Mouse (Mus musculus) CH12.LX (cell line): ENCODE data around the gene 2700097O09Rik. TPM values are rescaled to one million over a fixed set of nuclear protein-coding genes. Genes with fewer than 3 reads are reported as not detected.
A peak's percentile ranks its signal among the peaks of the same experiment; 100 is the strongest.

ENCODE experiments used
- DNase-seq: peaks from one replicate; pipeline ENCODE4 v3.0.0-alpha.2; 2013; ENCODE audit errors: extremely low read depth
- H3K27ac ChIP-seq: 2 replicates; pipeline ENCODE4 v1.5.1; 2012; ENCODE audit warnings: low read depth, mild to moderate bottlenecking, control low read depth, moderate library complexity; ENCODE audit not compliant: insufficient read depth
- H3K27me3 ChIP-seq: replicated peaks from 2 replicates; pipeline ENCODE3; 2012; ENCODE audit warnings: inconsistent platforms
- H3K36me3 ChIP-seq, 2 experiments: replicated peaks in 1 of 2; 2 replicates each; pipeline versions ENCODE3 to v1.6.1; 2012; ENCODE audit warnings: inconsistent platforms in 1 of 2, low read length in 1 of 2, mild to moderate bottlenecking in 1 of 2, mixed read lengths in 1 of 2, moderate library complexity in 1 of 2; ENCODE audit not compliant: control insufficient read depth in 1 of 2, insufficient read depth in 1 of 2
- H3K4me1 ChIP-seq, 2 experiments: 2 replicates each; pipeline ENCODE4 v1.6.1; 2012; ENCODE audit warnings: inconsistent platforms in 1 of 2, moderate library complexity in 1 of 2; ENCODE audit not compliant: insufficient read depth in 2 of 2, control insufficient read depth in 1 of 2
- H3K4me2 ChIP-seq: 2 replicates; pipeline ENCODE4 v1.6.1; 2012; ENCODE audit warnings: low read depth, mild to moderate bottlenecking, control low read depth; ENCODE audit not compliant: poor library complexity, insufficient read depth, severe bottlenecking
- H3K4me3 ChIP-seq, 3 experiments: fragments of 150-350 bp in 1 of 3; sonication (generic) in 1 of 3; replicated peaks in 1 of 3; 2 replicates each; pipeline versions ENCODE3 to v1.5.1; 2011 to 2012; ENCODE audit warnings: low read depth in 2 of 3, low read length in 2 of 3, mild to moderate bottlenecking in 2 of 3, moderate library complexity in 2 of 3, control low read depth in 1 of 3, improper control_type of control experiment in 1 of 3, inconsistent platforms in 1 of 3, mixed read lengths in 1 of 3; ENCODE audit not compliant: poor library complexity in 1 of 3
- H3K79me2 ChIP-seq: replicated peaks from 2 replicates; pipeline ENCODE4 v1.6.1; 2012; ENCODE audit warnings: mild to moderate bottlenecking, moderate library complexity; ENCODE audit not compliant: control insufficient read depth, poor library complexity, insufficient read depth, severe bottlenecking; ENCODE audit errors: extremely low read depth
- H3K9ac ChIP-seq: 2 replicates; pipeline ENCODE4 v1.6.1; 2012; ENCODE audit warnings: low read depth, mild to moderate bottlenecking, control low read depth, moderate library complexity; ENCODE audit not compliant: insufficient read depth
- H3K9me3 ChIP-seq: replicated peaks from 2 replicates; pipeline ENCODE3; 2012; ENCODE audit warnings: low read length, inconsistent platforms, mixed read lengths
- BHLHE40 ChIP-seq: IDR thresholded peaks from 2 replicates; pipeline ENCODE4 v1.6.1; 2011; ENCODE audit warnings: mild to moderate bottlenecking, low read depth, low read length, improper control_type of control experiment
- CHD2 ChIP-seq: IDR thresholded peaks from 2 replicates; pipeline ENCODE4 v1.6.1; 2011; ENCODE audit warnings: low read length, improper control_type of control experiment
- ELF1 ChIP-seq: IDR thresholded peaks from 2 replicates; pipeline ENCODE4 v1.6.1; 2014; ENCODE audit warnings: low read depth, mild to moderate bottlenecking, inconsistent platforms, low read length, improper control_type of control experiment
- EP300 ChIP-seq: IDR thresholded peaks from 2 replicates; pipeline ENCODE4 v1.6.1; 2011; ENCODE audit warnings: low read length, improper control_type of control experiment
- ETS1 ChIP-seq: conservative IDR thresholded peaks from 2 replicates; pipeline ENCODE4 v1.6.1; 2012; ENCODE audit warnings: low read depth, mild to moderate bottlenecking, inconsistent platforms, low read length, improper control_type of control experiment, moderate library complexity
- GABPA ChIP-seq: IDR thresholded peaks from 2 replicates; pipeline ENCODE4 v1.6.1; 2012; ENCODE audit warnings: low read depth, low read length, improper control_type of control experiment, inconsistent platforms; ENCODE audit not compliant: insufficient replicate concordance
- IRF4 ChIP-seq: IDR thresholded peaks from 2 replicates; pipeline ENCODE4 v1.6.1; 2014; ENCODE audit warnings: low read depth, mild to moderate bottlenecking, inconsistent platforms, low read length, improper control_type of control experiment
- MAFK ChIP-seq: IDR thresholded peaks from 2 replicates; pipeline ENCODE4 v1.6.1; 2011; ENCODE audit warnings: low read length, improper control_type of control experiment; ENCODE audit not compliant: insufficient replicate concordance
- MAX ChIP-seq: IDR thresholded peaks from 2 replicates; pipeline ENCODE4 v1.6.1; 2011; ENCODE audit warnings: low read length, improper control_type of control experiment
- MEF2A ChIP-seq: IDR thresholded peaks from 2 replicates; pipeline ENCODE4 v1.6.1; 2014; ENCODE audit warnings: low read depth, mild to moderate bottlenecking, inconsistent platforms, low read length, improper control_type of control experiment, borderline replicate concordance
- MXI1 ChIP-seq: IDR thresholded peaks from 2 replicates; pipeline ENCODE4 v1.6.1; 2011; ENCODE audit warnings: mild to moderate bottlenecking, low read depth, low read length, improper control_type of control experiment
- MYC ChIP-seq: IDR thresholded peaks from 2 replicates; pipeline ENCODE4 v1.6.1; 2011; ENCODE audit warnings: low read depth, mild to moderate bottlenecking, improper control_type of control experiment, low read length
- PAX5 ChIP-seq: IDR thresholded peaks from 2 replicates; pipeline ENCODE4 v1.6.1; 2012; ENCODE audit warnings: low read length, inconsistent platforms, mixed read lengths
- POLR2A ChIP-seq: IDR thresholded peaks from 2 replicates; pipeline ENCODE4 v1.6.1; 2011; ENCODE audit warnings: low read depth, mild to moderate bottlenecking, improper control_type of control experiment, low read length
- RAD21 ChIP-seq: IDR thresholded peaks from 2 replicates; pipeline ENCODE4 v1.6.1; 2011; ENCODE audit warnings: low read depth, mild to moderate bottlenecking, low read length, improper control_type of control experiment, moderate library complexity
- RCOR1 ChIP-seq: conservative IDR thresholded peaks from 2 replicates; pipeline ENCODE4 v1.6.1; 2012; ENCODE audit warnings: low read depth, mild to moderate bottlenecking, inconsistent platforms, low read length, improper control_type of control experiment
- SIN3A ChIP-seq: IDR thresholded peaks from 2 replicates; pipeline ENCODE4 v1.6.1; 2012; ENCODE audit warnings: low read length, improper control_type of control experiment, inconsistent platforms
- SMC3 ChIP-seq: IDR thresholded peaks from 2 replicates; pipeline ENCODE4 v1.6.1; 2011; ENCODE audit warnings: low read depth, low read length, improper control_type of control experiment
- TBP ChIP-seq: conservative IDR thresholded peaks from 2 replicates; pipeline ENCODE4 v1.6.1; 2011; ENCODE audit warnings: low read depth, low read length, improper control_type of control experiment
- USF1 ChIP-seq: IDR thresholded peaks from 2 replicates; pipeline ENCODE4 v1.6.1; 2014; ENCODE audit warnings: low read depth, mild to moderate bottlenecking, inconsistent platforms, low read length, improper control_type of control experiment
- ZNF384 ChIP-seq: IDR thresholded peaks from 2 replicates; pipeline ENCODE4 v1.6.1; 2012; ENCODE audit warnings: low read depth, low read length, improper control_type of control experiment, inconsistent platforms
- dilution Hi-C: fragments of 300-500 bp; cut with MboI; formaldehyde crosslinking; loops from 2 replicates; pipeline ENCODE4 v1.14.3; 2020; ENCODE audit warnings: low sequenced_read_pairs; ENCODE audit not compliant: extremely low pct_unique_long_range_greater_than_20kb, extremely low pct_ligation_motif_present
- in situ Hi-C: fragments of 300-500 bp; cut with MboI; formaldehyde crosslinking; loops from 3 replicates; pipeline ENCODE4 v1.14.3; 2019; ENCODE audit warnings: low sequenced_read_pairs, low pct_ligation_motif_present, low pct_unique_long_range_greater_than_20kb, mixed read lengths
- polyA plus RNA-seq: library from polyadenylated mRNA; unstranded; fragments of >175 nt; gene quantifications from 2 replicates; pipeline ENCODE4 v1.2.1, GENCODE M21; 2012; ENCODE audit warnings: low read depth; ENCODE audit not compliant: insufficient read length
- total RNA-seq, 2 experiments: library from RNA; depleted of rRNA; stranded (reverse); fragments of 300-350 nt in 1 of 2; fragments of >200 nt in 1 of 2; gene quantifications; 2 replicates each; pipeline ENCODE4 v1.2.3; 2012 to 2014

2700097O09Rik gene
- total and polyA plus RNA-seq, 3 experiments = 13.7 to 35.9 (median 14.8) TPM

GRCm38 (mm10) chr12:54998411-54998810 is 81.5 kb downstream of the 2700097O09Rik start:
- dilution Hi-C loops = no loop called here
- no peak for DNase-seq
- Histone ChIP-seq H3K4me3 (peak overlapping the region in 1 of 3 experiments; percentile 19), H3K4me1 (peaks cover 10 to 40% of the 10 kb centered on the region in 2 experiments), H3K4me2 (peak overlapping the region; percentile 33; the same call in 1 of the 2 replicates), H3K27ac (peak overlapping the region; percentile 64; the same call in 1 of the 2 replicates), H3K79me2 (no peaks in the 10 kb centered on the region)
- TF ChIP-seq MXI1 (no peak), TBP (0 out of 2 replicates have a peak, but pooled peaks have one; percentile 26), USF1 (peak; percentile 9; the same call in 1 of the 2 replicates), MAX (0 out of 2 replicates have a peak, but pooled peaks have one; percentile 32), RCOR1 (no peak), CHD2 (0 out of 2 replicates have a peak, but pooled peaks have one; percentile 29), ELF1 (0 out of 2 replicates have a peak, but pooled peaks have one; percentile 37), MAFK (0 out of 2 replicates have a peak, but pooled peaks have one; percentile 25), SMC3 (no peak), BHLHE40 (peak; percentile 52), MYC (peak; percentile 30; the same call in 1 of the 2 replicates), IRF4 (no peak), ETS1 (no peak)
- TF ChIP-seq, all 38 proteins: peak for 8
- no peaks in the 10 kb centered on the region for H3K9me3 ChIP-seq
- H3K9ac ChIP-seq = no peak overlapping the region
- H3K27me3 ChIP-seq = no peaks in the 10 kb centered on the region
- in situ Hi-C loops = no loop called here
- no peaks in the 10 kb centered on the region for H3K36me3 ChIP-seq

- Histone ChIP-seq H3K36me3 (no peaks in the 10 kb centered on the region), H3K9me3 (no peaks in the 10 kb centered on the region), H3K4me2 (peak overlapping the region; percentile 74)
- TF ChIP-seq PAX5 = no peak
- TF ChIP-seq GABPA = no peak
- TF ChIP-seq MEF2A = peak; percentile 80
- TF ChIP-seq MXI1 = peak; percentile 49; the same call in 1 of the 2 replicates
- 0 out of 2 replicates have a peak, but pooled peaks have one; percentile 7 for TF ChIP-seq ELF1
- peak; percentile 35; the same call in 1 of the 2 replicates for TF ChIP-seq SIN3A
- no peak; the same call in 1 of the 2 replicates for TF ChIP-seq RAD21
- TF ChIP-seq EP300 = peak; percentile 69
- TF ChIP-seq ZNF384 = peak; percentile 93
- TF ChIP-seq POLR2A = no peak
- peak; percentile 76 for TF ChIP-seq IRF4
- peak; percentile 76; the same call in 1 of the 2 replicates for TF ChIP-seq MYC
- TF ChIP-seq, all 38 proteins: peak for 8
- Histone ChIP-seq H3K9ac (peak overlapping the region; percentile 42; the same call in 1 of the 2 replicates), H3K79me2 (no peaks in the 10 kb centered on the region), H3K4me1 (peaks cover 10 to 50% of the 10 kb centered on the region in 2 experiments), H3K4me3 (no peak overlapping the region), H3K27ac (no peak overlapping the region; the same call in 1 of the 2 replicates), H3K27me3 (no peaks in the 10 kb centered on the region)
- DNase-seq = peak; percentile 49
- in situ Hi-C loops (no loop called here), dilution Hi-C loops (no loop called here)
Measured at GRCm38 (mm10) chr12:54996979-54997474, 82.9 kb downstream of the 2700097O09Rik start.
